ENCODE assay signal across 9 mouse cellular contexts in genomic region chrX:142189023-142189703, GRCm38 (mm10). TPM values are rescaled to one million over a fixed set of nuclear protein-coding genes. Genes with fewer than 3 reads are reported as not detected.
DNase-seq lines count a peak whose midpoint lies in the region; ATAC-seq lines count a peak whose summit lies in the region.
"Had no signal": no experiment of that assay in that cellular context is flagged by ENCODE, and none has a peak within 500 bp of the region (broad histone marks: within the 10 kb centered on the region; RNA-seq: fewer than 3 reads in every experiment).

No protein-coding gene starts in this region.

- no peaks in the 10 kb centered on the region for H3K27me3 ChIP-seq in heart, embryonic 11.5 days (ENCODE audit: control insufficient read depth, insufficient read depth, low read length)
- H3K27me3 ChIP-seq in kidney, embryonic 14.5 days (ENCODE audit: control insufficient read depth, insufficient read depth, low read length): no peaks in the 10 kb centered on the region
- no peaks in the 10 kb centered on the region; the same call in 1 of the 2 replicates for H3K27me3 ChIP-seq in limb, embryonic 11.5 days (ENCODE audit: control insufficient read depth, insufficient read depth, low read length)
- no peaks in the 10 kb centered on the region for H3K27me3 ChIP-seq in neural tube, embryonic 14.5 days (ENCODE audit: control insufficient read depth, insufficient read depth, low read length)
- H3K27me3 ChIP-seq: stomach, embryonic 15.5 days had no signal

- no peak for ATAC-seq in heart, embryonic 11.5 days (replicated peaks; ENCODE audit: insufficient number of reproducible peaks, low FRiP score, low TSS enrichment)
- peak; percentile 60; the same call in 1 of the 2 replicates for ATAC-seq in kidney, embryonic 14.5 days (ENCODE audit: low FRiP score, low TSS enrichment)
- no peak for ATAC-seq in limb, embryonic 11.5 days (ENCODE audit: insufficient number of reproducible peaks, low FRiP score, low TSS enrichment, low read depth)
- ATAC-seq in neural tube, embryonic 14.5 days (ENCODE audit: low read depth): peak; percentile 89

- H3K4me3 ChIP-seq in heart, embryonic 11.5 days (ENCODE audit: low read depth, low read length): no peak overlapping the region
- no peak overlapping the region for H3K4me3 ChIP-seq in kidney, embryonic 14.5 days (ENCODE audit: low read length)
- H3K4me3 ChIP-seq in limb, embryonic 11.5 days (ENCODE audit: low read depth, low read length): no peak overlapping the region
- H3K4me3 ChIP-seq in neural tube, embryonic 14.5 days (ENCODE audit: low read depth, low read length): no peak overlapping the region
- H3K4me3 ChIP-seq: stomach, embryonic 15.5 days had no signal

- no peak overlapping the region for H3K27ac ChIP-seq in heart, embryonic 11.5 days (ENCODE audit: low read depth, low read length)
- no peak overlapping the region for H3K27ac ChIP-seq in kidney, embryonic 14.5 days (ENCODE audit: low read depth, low read length)
- no peak overlapping the region for H3K27ac ChIP-seq in limb, embryonic 11.5 days (replicated peaks; ENCODE audit: low read depth, low read length)
- no peak overlapping the region for H3K27ac ChIP-seq in neural tube, embryonic 14.5 days (ENCODE audit: low read depth, low read length)
- H3K27ac ChIP-seq: stomach, embryonic 15.5 days had no signal

- H3K4me2 ChIP-seq in heart, embryonic 11.5 days: peak overlapping the region; percentile 37
- H3K4me2 ChIP-seq in kidney, embryonic 14.5 days (replicated peaks; ENCODE audit: low read depth, low read length): no peak overlapping the region
- no peak overlapping the region for H3K4me2 ChIP-seq in limb, embryonic 11.5 days (ENCODE audit: low read depth, severe bottlenecking)
- H3K4me2 ChIP-seq in neural tube, embryonic 14.5 days (ENCODE audit: low read depth, low read length): no peak overlapping the region
- H3K4me2 ChIP-seq: stomach, embryonic 15.5 days had no signal

- no peaks in the 10 kb centered on the region for H3K9me3 ChIP-seq in heart, embryonic 11.5 days (replicated peaks; ENCODE audit: control insufficient read depth, low read length)
- no peaks in the 10 kb centered on the region for H3K9me3 ChIP-seq in kidney, embryonic 14.5 days (ENCODE audit: control insufficient read depth, low read length)
- no peaks in the 10 kb centered on the region for H3K9me3 ChIP-seq in limb, embryonic 11.5 days (ENCODE audit: control insufficient read depth, low read length)
- H3K9me3 ChIP-seq in neural tube, embryonic 14.5 days (ENCODE audit: control insufficient read depth, low read length): no peaks in the 10 kb centered on the region
- H3K9me3 ChIP-seq: stomach, embryonic 15.5 days had no signal

- DNase-seq in spleen, postnatal 10 days (ENCODE audit: low spot score in 2 of 2): peak; percentile 3 to 10
- no peak for DNase-seq in spleen, postnatal 14 days (ENCODE audit: low spot score in 2 of 2)
- DNase-seq in embryo, embryonic 10 days (ENCODE audit: low spot score): peak; percentile 72
- DNase-seq in limb, embryonic 11.5 days (ENCODE audit: low spot score): peak; percentile 53
- no peak for DNase-seq in thymus, adult 18-20 months

- H3K36me3 ChIP-seq in heart, embryonic 11.5 days (ENCODE audit: control insufficient read depth, insufficient read depth, low read length): no peaks in the 10 kb centered on the region
- no peaks in the 10 kb centered on the region for H3K36me3 ChIP-seq in kidney, embryonic 14.5 days (ENCODE audit: control insufficient read depth, insufficient read depth, low read length)
- H3K36me3 ChIP-seq in limb, embryonic 11.5 days (ENCODE audit: control insufficient read depth, insufficient read depth, low read length): no peaks in the 10 kb centered on the region
- no peaks in the 10 kb centered on the region for H3K36me3 ChIP-seq in neural tube, embryonic 14.5 days (ENCODE audit: control insufficient read depth, insufficient read depth, low read length)
- H3K36me3 ChIP-seq: stomach, embryonic 15.5 days had no signal

- H3K4me1 ChIP-seq in heart, embryonic 11.5 days (ENCODE audit: control insufficient read depth, insufficient read depth, low read length): no peaks in the 10 kb centered on the region
- H3K4me1 ChIP-seq in kidney, embryonic 14.5 days (ENCODE audit: control insufficient read depth, insufficient read depth, low read length): no peaks in the 10 kb centered on the region
- H3K4me1 ChIP-seq in limb, embryonic 11.5 days (ENCODE audit: control insufficient read depth, insufficient read depth, low read length): no peaks in the 10 kb centered on the region
- no peaks in the 10 kb centered on the region for H3K4me1 ChIP-seq in neural tube, embryonic 14.5 days (ENCODE audit: control insufficient read depth, insufficient read depth, low read length)
- H3K4me1 ChIP-seq: stomach, embryonic 15.5 days had no signal

- H3K9ac ChIP-seq in heart, embryonic 11.5 days (ENCODE audit: low read depth, low read length): no peak overlapping the region
- no peak overlapping the region for H3K9ac ChIP-seq in kidney, embryonic 14.5 days (ENCODE audit: low read depth, low read length)
- no peak overlapping the region for H3K9ac ChIP-seq in limb, embryonic 11.5 days (ENCODE audit: low read length)
- H3K9ac ChIP-seq in neural tube, embryonic 14.5 days (replicated peaks; ENCODE audit: low read depth, low read length): no peak overlapping the region
- H3K9ac ChIP-seq: stomach, embryonic 15.5 days had no signal

- WGBS in heart, embryonic 11.5 days (ENCODE audit: insufficient replicate concordance): 32% methylated on average over 22 of the region's 22 CpGs
- WGBS in kidney, embryonic 14.5 days: 41% methylated on average over 22 of the region's 22 CpGs
- 37% methylated on average over 22 of the region's 22 CpGs for WGBS in limb, embryonic 11.5 days
- 32% methylated on average over 22 of the region's 22 CpGs for WGBS in neural tube, embryonic 14.5 days

RNA-seq across cellular contexts. Expression of gene Gucy2f, which starts 7.6 kb away (rescaled TPM):
- not detected in 2 replicates for polyA plus RNA-seq in heart, embryonic 11.5 days (2014; fragmentation: Nextera tagmentation; extraction: Ambion mirVana)
- not detected in 2 replicates for polyA plus RNA-seq in kidney, embryonic 14.5 days (2014; fragmentation: Nextera tagmentation; extraction: Ambion mirVana)
- polyA plus RNA-seq in limb, embryonic 11.5 days (2014; fragmentation: Nextera tagmentation; extraction: Ambion mirVana): not detected in 2 replicates
- polyA plus RNA-seq in neural tube, embryonic 14.5 days (2014; fragmentation: Nextera tagmentation; extraction: Ambion mirVana): 0.04 and 0.06 TPM in 2 replicates

RNA-seq across cellular contexts. Expression of gene Nxt2, which starts 37.4 kb away (rescaled TPM):
- 9.1 and 9.7 TPM in 2 replicates for polyA plus RNA-seq in heart, embryonic 11.5 days (2014; fragmentation: Nextera tagmentation; extraction: Ambion mirVana)
- 23.3 and 25.2 TPM in 2 replicates for polyA plus RNA-seq in kidney, embryonic 14.5 days (2014; fragmentation: Nextera tagmentation; extraction: Ambion mirVana)
- 9.9 and 12.0 TPM in 2 replicates for polyA plus RNA-seq in limb, embryonic 11.5 days (2014; fragmentation: Nextera tagmentation; extraction: Ambion mirVana)
- 20.9 and 26.1 TPM in 2 replicates for polyA plus RNA-seq in neural tube, embryonic 14.5 days (2014; fragmentation: Nextera tagmentation; extraction: Ambion mirVana)

Comparison
In these comparisons a context has a peak if more than half of its experiments do, and no peak if none do; other contexts are left out.
1. DNase-seq: peak in spleen, postnatal 10 days (2 of 2), embryo, embryonic 10 days (single experiment) and limb, embryonic 11.5 days (single experiment); none in spleen, postnatal 14 days (0 of 2) and thymus, adult 18-20 months (0 of 2).
2. ATAC-seq: peak in kidney, embryonic 14.5 days (single experiment) and neural tube, embryonic 14.5 days (single experiment); none in heart, embryonic 11.5 days (single experiment) and limb, embryonic 11.5 days (single experiment).